Mouse (Mus musculus) mammary gland, adult 2 months (tissue): Measurements from ENCODE around the gene Srcap. TPM values are rescaled to one million over a fixed set of nuclear protein-coding genes. Genes with fewer than 3 reads are reported as not detected.

ENCODE experiments used
- polyA plus RNA-seq: library from polyadenylated mRNA; depleted of rRNA; stranded (reverse); fragments of >200 nt; gene quantifications from 2 replicates; pipeline ENCODE4 v1.2.3, GENCODE M21; 2012; ENCODE audit warnings: low replicate concordance; rRNA removed

The Srcap gene
- 25.8 and 41.8 TPM in 2 replicates for polyA plus RNA-seq

GRCm38 (mm10) chr7:127511808-127512230 lies at the start of gene Srcap:
Gene Srcap (plus strand): TSS chr7:127511983.

GRCm38 (mm10) chr7:127478635-127479317 lies 33.0 kb upstream of the Srcap start, which contains the start of gene Fbrs:
Gene Fbrs (plus strand): TSS chr7:127479199.

GRCm38 (mm10) chr7:127519284-127519683 lies 7.5 kb downstream of the Srcap start, which contains the start of gene Gm42715:
Gene Gm42715 (plus strand): TSS chr7:127519584.

GRCm38 (mm10) chr7:127561340-127561858 lies 49.6 kb downstream of the Srcap start, which contains the start of gene Tmem265:
Gene Tmem265 (plus strand): TSS chr7:127561390.

GRCm38 (mm10) chr7:127572895-127573471 lies 61.2 kb downstream of the Srcap start, which contains the start of gene Phkg2:
Gene Phkg2 (plus strand): TSS chr7:127573340.

GRCm38 (mm10) chr7:127588011-127588871 lies 76.5 kb downstream of the Srcap start, which contains the start of the genes Ccdc189 and Rnf40:
Gene Ccdc189 (minus strand): TSS chr7:127588595.
Gene Rnf40 (plus strand): TSS chr7:127588767.

Other genes starting within 250 kb of the Srcap start
- 26.2 and 37.4 TPM in 2 replicates for gene Sephs2, start 237.9 kb upstream of the Srcap start, polyA plus RNA-seq
- gene Itgal, start 215.7 kb upstream of the Srcap start, polyA plus RNA-seq, result 50.2 and 53.8 TPM in 2 replicates
- 28.7 and 45.9 TPM in 2 replicates for gene Zfp768, start 166.4 kb upstream of the Srcap start, polyA plus RNA-seq
- gene Zfp747, start 135.9 kb upstream of the Srcap start, polyA plus RNA-seq, result 7.4 and 8.2 TPM in 2 replicates
- gene 9130019O22Rik, start 124.8 kb upstream of the Srcap start, polyA plus RNA-seq, result 4.1 TPM in 2 replicates
- gene E430018J23Rik, start 118.4 kb upstream of the Srcap start, polyA plus RNA-seq, result 5.7 and 7.7 TPM in 2 replicates
- gene Zfp764, start 105.2 kb upstream of the Srcap start, polyA plus RNA-seq, result 6.5 and 8.7 TPM in 2 replicates
- gene Zfp688, start 89.9 kb upstream of the Srcap start, polyA plus RNA-seq, result 16.2 and 30.6 TPM in 2 replicates
- 4.8 and 7.4 TPM in 2 replicates for gene Zfp689, start 62.8 kb upstream of the Srcap start, polyA plus RNA-seq
- gene Prr14, start 52.4 kb upstream of the Srcap start, polyA plus RNA-seq, result 89.9 and 116 TPM in 2 replicates
- gene Fbrs, start 32.8 kb upstream of the Srcap start, polyA plus RNA-seq, result 23.0 and 53.9 TPM in 2 replicates
- gene Gm42715, start 7.6 kb downstream of the Srcap start, polyA plus RNA-seq, result 7.2 and 11.5 TPM in 2 replicates
- gene Tmem265, start 49.4 kb downstream of the Srcap start, polyA plus RNA-seq, result 3.3 TPM in 1 of 2 replicates, not detected in the other
- gene Phkg2, start 61.4 kb downstream of the Srcap start, polyA plus RNA-seq, result 72.6 and 74.4 TPM in 2 replicates
- 4.0 and 5.5 TPM in 2 replicates for gene Ccdc189, start 76.6 kb downstream of the Srcap start, polyA plus RNA-seq
- 26.2 and 26.4 TPM in 2 replicates for gene Rnf40, start 76.8 kb downstream of the Srcap start, polyA plus RNA-seq
- gene Zfp629, start 103.8 kb downstream of the Srcap start, polyA plus RNA-seq, result 11.0 and 12.2 TPM in 2 replicates
- 14.7 and 42.1 TPM in 2 replicates for gene Bcl7c, start 196.9 kb downstream of the Srcap start, polyA plus RNA-seq
- gene Ctf1, start 200.8 kb downstream of the Srcap start, polyA plus RNA-seq, result 27.0 and 30.5 TPM in 2 replicates
- not detected in 2 replicates for gene Ctf2, start 220.2 kb downstream of the Srcap start, polyA plus RNA-seq
- 21.7 and 47.3 TPM in 2 replicates for gene Fbxl19, start 232.6 kb downstream of the Srcap start, polyA plus RNA-seq